Mouse (Mus musculus) heart, postnatal 0 days (tissue): ENCODE measurements around the gene Ethe1. TPM values are rescaled to one million over a fixed set of nuclear protein-coding genes. Genes with fewer than 3 reads are reported as not detected.
A peak's percentile ranks its signal among the peaks of the same experiment; 100 is the strongest.

Experiments
- ATAC-seq: fragments of 200-750 bp; cut with Nextera tagmentation; 2 replicates; pipeline ENCODE4 v1.8.0; 2017; ENCODE audit warnings: low read depth, moderate number of reproducible peaks, moderate library complexity; ENCODE audit not compliant: insufficient read depth
- DNase-seq: peaks from one replicate; pipeline ENCODE4 v3.0.0-alpha.2; 2016; ENCODE audit warnings: low spot score
- H3K27ac ChIP-seq: fragments of 300-500 bp; sonication (generic); 2 replicates; pipeline ENCODE4 v1.5.1; 2014; ENCODE audit warnings: low read depth, mild to moderate bottlenecking
- H3K27me3 ChIP-seq: fragments of 300-500 bp; sonication (generic); 2 replicates; pipeline ENCODE4 v1.6.1; 2014; ENCODE audit warnings: low read length, mixed read lengths; ENCODE audit not compliant: control insufficient read depth, insufficient read depth
- H3K36me3 ChIP-seq: fragments of 300-500 bp; sonication (generic); replicated peaks from 2 replicates; pipeline ENCODE4 v1.6.1; 2014; ENCODE audit warnings: low read length, mixed read lengths; ENCODE audit not compliant: control insufficient read depth, insufficient read depth
- H3K4me1 ChIP-seq: fragments of 300-500 bp; sonication (generic); 2 replicates; pipeline ENCODE4 v1.6.1; 2014; ENCODE audit warnings: antibody characterized with exemption; ENCODE audit not compliant: control insufficient read depth, insufficient read depth
- H3K4me2 ChIP-seq: fragments of 300-500 bp; sonication (generic); 2 replicates; pipeline ENCODE4 v1.6.1; 2014; ENCODE audit warnings: low read depth, mild to moderate bottlenecking, low read length, moderate library complexity
- H3K4me3 ChIP-seq: fragments of 300-500 bp; sonication (generic); 2 replicates; pipeline ENCODE4 v1.5.1; 2014; ENCODE audit warnings: low read depth, low read length
- H3K9ac ChIP-seq: fragments of 300-500 bp; sonication (generic); replicated peaks from 2 replicates; pipeline ENCODE4 v1.6.1; 2014; ENCODE audit warnings: low read depth, low read length, mixed read lengths
- H3K9me3 ChIP-seq: fragments of 300-500 bp; sonication (generic); replicated peaks from 2 replicates; pipeline ENCODE4 v1.6.1; 2016; ENCODE audit warnings: low read length; ENCODE audit not compliant: control insufficient read depth
- CTCF ChIP-seq: IDR thresholded peaks from 2 replicates; pipeline ENCODE4 v1.5.1; 2016; ENCODE audit warnings: antibody characterized with exemption, control low read depth, low read depth
- EP300 ChIP-seq: IDR thresholded peaks from 2 replicates; pipeline ENCODE4 v1.6.1; 2016; ENCODE audit warnings: antibody characterized with exemption, low read depth
- WGBS: fragments of 180-500 bp; shearing (Covaris S2); extraction: QIAGEN DNeasy Blood & Tissue Kit; methylation state at CpG from one replicate; pipeline ENCODE4 v1.1.7; 2014; 5-methylcytosine and 5-hydroxymethylcytosine counted together
- polyA plus RNA-seq: library from polyadenylated mRNA; unstranded; fragments of >200 nt; fragmentation: Nextera tagmentation; extraction: Ambion mirVana; gene quantifications from 2 replicates; pipeline ENCODE4 v1.2.1, GENCODE M21; 2015
- total RNA-seq: library from RNA; depleted of rRNA; stranded (reverse); fragments of >200 nt; gene quantifications from 2 replicates; pipeline ENCODE4 v1.2.3, GENCODE M21; 2014; ENCODE audit warnings: low replicate concordance; rRNA removed

Ethe1 gene
- total RNA-seq (21.2 and 42.2 TPM in 2 replicates), polyA plus RNA-seq (21.5 and 23.1 TPM in 2 replicates)

GRCm38 (mm10) chr7:24587330-24588105, at the start of gene Ethe1, which contains the start of gene Zfp575:
Gene Ethe1, plus strand, starts transcription at chr7:24587543.
Gene Zfp575, minus strand, starts transcription at chr7:24587641.
- DNase-seq, result peak; percentile 35
- ATAC-seq, result 0 out of 2 replicates have a peak, but pooled peaks have one; percentile 35
- H3K36me3 ChIP-seq, result no peaks in the 10 kb centered on the region
- peak within 1 kb of the TSS; percentile 36 for H3K4me3 ChIP-seq
- 8% methylated on average over 30 of the region's 30 CpGs for WGBS
- H3K9ac ChIP-seq, result 0 out of 2 replicates have a peak within 1 kb of the TSS, but pooled peaks have one; percentile 15
- peak within 1 kb of the TSS; percentile 56 for H3K4me2 ChIP-seq
- H3K9me3 ChIP-seq, result no peaks in the 10 kb centered on the region
- peaks cover 27% of the 10 kb centered on the region for H3K27me3 ChIP-seq
- TF ChIP-seq CTCF (no peak), EP300 (no peak)
- H3K27ac ChIP-seq, result no peak within 1 kb of the TSS
- no peaks in the 10 kb centered on the region for H3K4me1 ChIP-seq

GRCm38 (mm10) chr7:24537591-24537990, 49.8 kb upstream of the Ethe1 start:
- Histone ChIP-seq H3K4me3 (no peak overlapping the region), H3K4me1 (no peaks in the 10 kb centered on the region), H3K4me2 (no peak overlapping the region), H3K9ac (no peak overlapping the region), H3K36me3 (peaks cover 37% of the 10 kb centered on the region), H3K27me3 (no peaks in the 10 kb centered on the region), H3K9me3 (no peaks in the 10 kb centered on the region), H3K27ac (no peak overlapping the region)
- TF ChIP-seq CTCF (no peak), EP300 (no peak)
- WGBS, result 77% methylated on average over 5 of the region's 5 CpGs
- ATAC-seq, result no peak
- DNase-seq, result no peak

- TF ChIP-seq CTCF (no peak), EP300 (no peak)
- H3K4me3 ChIP-seq, result no peak overlapping the region
- H3K9ac ChIP-seq, result no peak overlapping the region
- H3K36me3 ChIP-seq, result peaks cover 35% of the 10 kb centered on the region
- no peak overlapping the region for H3K4me2 ChIP-seq
- H3K27ac ChIP-seq, result no peak overlapping the region
- DNase-seq (no peak), ATAC-seq (no peak)
- WGBS, result 26% methylated on average over 5 of the region's 5 CpGs
- H3K27me3 ChIP-seq, result no peaks in the 10 kb centered on the region
- no peaks in the 10 kb centered on the region for H3K9me3 ChIP-seq
- H3K4me1 ChIP-seq, result no peaks in the 10 kb centered on the region
Observed at GRCm38 (mm10) chr7:24538154-24538553, 49.2 kb upstream of the Ethe1 start.

- DNase-seq (no peak), ATAC-seq (no peak)
- no peaks in the 10 kb centered on the region for H3K9me3 ChIP-seq
- H3K4me2 ChIP-seq, result no peak overlapping the region
- H3K4me1 ChIP-seq, result no peaks in the 10 kb centered on the region
- no peak overlapping the region for H3K9ac ChIP-seq
- no peak overlapping the region for H3K27ac ChIP-seq
- peaks cover 29% of the 10 kb centered on the region for H3K36me3 ChIP-seq
- no peak for TF ChIP-seq CTCF
- TF ChIP-seq EP300, result no peak
- H3K4me3 ChIP-seq, result no peak overlapping the region
- H3K27me3 ChIP-seq, result no peaks in the 10 kb centered on the region
- 72% methylated on average over 5 of the region's 5 CpGs for WGBS
Observed at GRCm38 (mm10) chr7:24538701-24539100, 48.6 kb upstream of the Ethe1 start.

GRCm38 (mm10) chr7:24539686-24540085, 47.7 kb upstream of the Ethe1 start:
- no peaks in the 10 kb centered on the region for H3K27me3 ChIP-seq
- TF ChIP-seq EP300 (no peak), CTCF (no peak)
- WGBS, result 87% methylated on average over 4 of the region's 4 CpGs
- no peak overlapping the region for H3K9ac ChIP-seq
- no peaks in the 10 kb centered on the region for H3K4me1 ChIP-seq
- H3K4me2 ChIP-seq, result no peak overlapping the region
- no peak overlapping the region for H3K4me3 ChIP-seq
- H3K27ac ChIP-seq, result no peak overlapping the region
- peaks cover 19% of the 10 kb centered on the region for H3K36me3 ChIP-seq
- ATAC-seq (no peak), DNase-seq (no peak)
- no peaks in the 10 kb centered on the region for H3K9me3 ChIP-seq
